Mouse (Mus musculus) adrenal gland, postnatal 14 days (tissue): ENCODE measurements around the gene Acaa1a. TPM values are rescaled to one million over a fixed set of nuclear protein-coding genes. Genes with fewer than 3 reads are reported as not detected.

Experiments
- DNase-seq: peaks from one replicate; pipeline ENCODE4 v3.0.0; 2021; ENCODE audit warnings: mixed read lengths
- long read RNA-seq, 2 experiments: library from polyadenylated mRNA; stranded (forward); transcript quantifications; one replicate each; pipeline ENCODE4 v2.0.0; 2021
- total RNA-seq: library from RNA; stranded (reverse); gene quantifications from 2 replicates; pipeline ENCODE4 v1.2.3, GENCODE M21; 2021

The Acaa1a gene
- total RNA-seq: 106 and 108 TPM in 2 replicates
- long read RNA-seq, experiment 1, transcript Acaa1a-201 (12 exons, 1,762 nt): major isoform, 255 of 314 reads
- long read RNA-seq, experiment 1, partial matches to known transcripts: 40 of 314 reads
- long read RNA-seq, experiment 1, other reads (novel, unspliced or antisense): 19 of 314 reads
- long read RNA-seq, experiment 2, transcript Acaa1a-201 (12 exons, 1,762 nt): major isoform, 154 of 211 reads
- long read RNA-seq, experiment 2, partial matches to known transcripts: 43 of 211 reads
- long read RNA-seq, experiment 2, other reads (novel, unspliced or antisense): 14 of 211 reads

GRCm38 (mm10) chr9:119339558-119340211 lies at the start of gene Acaa1a:
TSS of gene Acaa1a (plus strand) at chr9:119339676.
- DNase-seq: peak; percentile 84

GRCm38 (mm10) chr9:119290791-119291190 lies 48.7 kb upstream of the Acaa1a start:
- DNase-seq: no peak

DNA sequence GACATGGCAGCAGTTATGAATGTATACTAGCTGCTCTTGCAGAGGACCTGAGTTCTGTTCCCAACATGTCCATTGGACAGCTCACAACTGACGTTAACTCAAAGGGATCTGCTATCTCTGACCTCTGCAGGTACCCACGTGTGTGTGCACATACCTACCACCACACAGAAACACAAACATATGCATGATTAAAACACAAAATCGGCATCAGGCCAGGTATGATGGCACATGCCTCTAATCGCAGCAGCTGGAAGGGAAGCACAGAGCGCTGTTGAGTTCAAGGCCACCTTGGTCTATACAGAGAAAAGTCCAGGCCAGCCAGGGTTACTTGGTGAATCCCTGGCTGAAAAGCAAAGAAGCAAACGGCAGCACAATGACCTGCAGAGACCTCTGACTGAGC lies 41.8 kb upstream of the Acaa1a start:
- DNase-seq: no peak

GRCm38 (mm10) chr9:119298563-119298962 lies 40.9 kb upstream of the Acaa1a start:
- no peak for DNase-seq

- no peak for DNase-seq
Measured at GRCm38 (mm10) chr9:119305863-119306262, 33.6 kb upstream of the Acaa1a start.

DNA sequence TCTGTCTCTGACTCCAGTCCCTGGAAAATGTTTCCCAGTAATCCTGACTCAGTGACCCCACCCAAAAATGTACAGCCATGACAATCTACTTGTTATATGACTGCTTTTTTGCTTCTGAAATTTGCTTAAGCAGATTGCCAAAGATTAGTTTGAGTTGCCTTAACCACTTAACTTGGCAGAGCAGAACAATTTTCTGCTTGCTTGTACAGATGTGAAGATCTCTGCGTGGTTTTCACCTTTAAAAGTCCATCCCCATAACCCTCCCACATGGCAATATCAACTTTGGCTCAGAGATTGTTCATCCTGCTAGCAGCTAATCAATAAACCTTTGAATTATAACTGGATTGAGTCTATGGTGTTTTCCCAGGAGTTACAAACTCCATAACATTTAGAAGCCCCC lies 30.4 kb upstream of the Acaa1a start:
- DNase-seq: no peak

GRCm38 (mm10) chr9:119313096-119313495 lies 26.4 kb upstream of the Acaa1a start:
- DNase-seq: no peak

- no peak for DNase-seq
Measured at GRCm38 (mm10) chr9:119318891-119319290, 20.6 kb upstream of the Acaa1a start.

GRCm38 (mm10) chr9:119320446-119320845 lies 19.0 kb upstream of the Acaa1a start:
- no peak for DNase-seq

GRCm38 (mm10) chr9:119320946-119321345 lies 18.5 kb upstream of the Acaa1a start:
- no peak for DNase-seq

GRCm38 (mm10) chr9:119321392-119322229 lies 17.9 kb upstream of the Acaa1a start:
- no peak for DNase-seq

DNA sequence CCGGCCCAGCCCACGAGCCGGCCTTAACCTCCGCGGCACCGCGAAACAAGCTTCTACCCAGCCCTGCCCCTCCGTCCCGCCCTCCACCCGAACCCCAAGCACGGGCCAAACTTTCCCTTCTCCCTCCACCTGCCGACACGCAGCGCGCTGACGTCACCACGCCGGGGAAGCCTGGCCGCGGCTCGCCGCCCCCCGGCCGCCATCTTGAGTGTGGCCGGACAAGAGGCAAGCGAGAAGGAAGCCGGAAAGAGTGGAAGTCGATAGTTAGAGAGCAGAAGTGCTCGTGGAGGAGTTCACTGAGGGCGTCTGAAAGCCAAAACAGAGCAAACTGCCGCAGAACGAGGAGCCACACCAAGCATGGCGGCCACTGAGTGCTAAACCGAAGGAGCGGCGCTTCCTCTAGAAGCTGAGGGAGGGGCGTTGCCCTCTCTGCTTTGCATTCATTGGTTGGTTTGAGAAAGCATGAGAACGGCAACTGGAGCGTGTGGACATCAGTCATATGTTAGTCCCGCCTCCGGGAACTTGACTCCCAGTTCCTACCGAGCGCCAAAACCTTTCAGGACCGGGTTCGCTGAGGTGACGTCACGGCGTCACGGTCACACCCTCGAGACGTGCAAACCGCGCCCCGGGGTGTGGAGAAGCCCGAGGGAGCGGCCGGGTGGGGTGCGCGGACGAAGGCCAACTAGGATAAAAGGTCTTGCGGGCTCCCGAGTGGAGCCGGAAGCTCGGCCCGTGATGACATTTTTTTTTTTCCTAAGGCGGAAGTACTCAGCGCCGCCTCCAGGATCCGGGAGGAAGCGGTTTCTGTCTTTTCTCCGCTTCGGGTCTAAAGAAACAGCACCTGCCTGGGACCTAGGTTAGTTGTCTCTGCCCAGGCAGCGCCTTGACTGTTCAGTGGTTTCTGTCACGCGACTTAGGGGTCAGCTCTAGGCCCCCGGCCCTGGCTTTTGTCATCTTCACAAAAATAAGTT lies 16.9 kb upstream of the Acaa1a start, which contains the start of gene Oxsr1:
Gene Oxsr1, minus strand, starts transcription at position 139 of the 971 bp plus-strand sequence.
- DNase-seq: peak; percentile 99

DNA sequence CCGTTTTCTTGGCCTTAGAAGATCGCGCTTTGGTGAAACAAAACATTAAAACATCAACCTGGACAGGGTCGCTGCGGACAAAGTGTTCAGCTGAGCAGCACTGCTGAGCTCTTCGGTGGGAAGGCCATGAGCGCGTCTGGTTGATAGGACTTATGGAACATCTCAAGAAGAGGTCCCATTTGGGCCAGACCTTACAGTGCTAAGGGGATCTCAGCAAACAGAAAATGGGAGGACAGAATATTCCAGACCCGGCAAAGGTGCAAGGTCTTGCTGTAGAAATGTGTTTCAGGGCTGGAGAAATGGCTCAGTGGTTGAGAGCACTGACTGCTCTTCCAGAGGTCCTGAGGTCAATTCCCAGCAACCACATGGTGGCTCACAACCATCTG lies 16.2 kb upstream of the Acaa1a start:
- no peak for DNase-seq

GRCm38 (mm10) chr9:119324130-119324529 lies 15.3 kb upstream of the Acaa1a start:
- no peak for DNase-seq

DNA sequence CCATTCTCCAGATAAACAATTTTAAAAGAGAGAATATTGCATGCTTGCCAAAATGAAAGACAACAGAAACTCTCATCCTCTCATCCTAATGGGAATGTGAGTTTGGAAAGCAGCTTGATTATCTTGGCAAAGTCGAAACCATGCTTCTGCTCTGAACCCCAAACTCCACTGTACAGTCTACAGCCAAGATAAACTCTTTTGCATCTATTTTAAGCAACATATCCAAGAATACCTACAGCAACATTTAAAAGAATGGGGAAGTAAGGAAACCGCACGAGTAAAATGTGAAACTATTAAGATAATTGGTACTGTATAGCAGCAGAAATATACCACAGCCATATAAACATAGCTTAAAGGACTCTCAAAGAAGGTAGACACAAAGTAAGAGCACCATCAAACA lies 11.0 kb upstream of the Acaa1a start:
- no peak for DNase-seq

DNA sequence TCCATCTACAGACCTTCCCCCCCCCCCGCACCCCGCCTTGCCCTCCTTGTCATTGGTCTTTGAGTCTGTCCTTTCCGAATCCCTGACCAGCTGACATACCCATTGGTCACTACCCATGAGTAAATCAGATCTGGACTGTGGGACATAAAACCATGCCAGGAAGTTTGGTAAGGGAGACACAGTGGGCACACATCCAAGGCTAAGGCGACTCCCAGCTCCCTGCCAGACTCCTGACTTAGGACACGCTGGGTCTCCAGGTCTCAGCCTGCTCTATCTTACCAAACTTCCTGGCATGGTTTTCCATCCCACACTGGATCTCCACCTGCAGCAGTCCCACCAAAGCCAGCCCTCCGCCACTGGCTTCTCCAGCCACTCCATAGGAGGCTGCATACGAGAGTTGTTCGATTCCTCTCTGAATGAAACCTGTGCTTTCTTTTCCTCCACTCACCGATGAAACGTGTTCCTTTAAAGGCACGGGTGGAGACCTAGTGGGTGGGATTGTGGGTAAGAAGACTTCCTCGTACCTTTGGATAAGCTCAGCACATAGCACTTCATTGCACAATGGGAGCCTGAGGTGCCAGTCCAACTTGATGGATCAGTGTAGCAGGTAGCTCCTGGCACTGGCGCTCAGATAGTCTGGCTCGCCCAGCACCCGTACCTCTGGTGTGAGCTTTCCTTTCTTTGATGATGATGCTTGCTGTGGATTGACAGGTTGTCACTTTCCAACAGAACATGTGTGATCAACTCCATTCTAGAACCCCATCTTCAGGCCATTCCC lies 9.1 kb upstream of the Acaa1a start:
- peak; percentile 80 for DNase-seq

DNA sequence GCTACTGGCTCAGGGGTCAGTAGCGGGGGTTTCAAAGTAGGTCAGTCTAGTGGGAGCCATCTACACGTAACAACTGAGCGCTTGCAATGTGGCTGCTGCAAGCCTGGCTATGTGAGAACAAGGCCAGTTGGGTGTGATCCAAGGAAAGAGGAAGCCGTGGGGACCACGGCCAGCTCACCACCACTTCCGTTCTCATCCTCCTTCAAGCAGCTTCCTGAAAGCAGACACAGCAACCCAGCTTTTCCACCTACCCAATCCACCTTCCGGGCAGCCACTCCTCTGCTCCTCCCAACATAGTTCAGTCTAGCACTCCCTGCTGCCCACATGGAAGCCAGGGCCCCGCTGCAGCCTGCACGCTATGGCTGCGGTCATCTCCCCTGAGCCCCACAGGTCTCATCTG lies 5.2 kb upstream of the Acaa1a start:
- peak; percentile 70 for DNase-seq

DNA sequence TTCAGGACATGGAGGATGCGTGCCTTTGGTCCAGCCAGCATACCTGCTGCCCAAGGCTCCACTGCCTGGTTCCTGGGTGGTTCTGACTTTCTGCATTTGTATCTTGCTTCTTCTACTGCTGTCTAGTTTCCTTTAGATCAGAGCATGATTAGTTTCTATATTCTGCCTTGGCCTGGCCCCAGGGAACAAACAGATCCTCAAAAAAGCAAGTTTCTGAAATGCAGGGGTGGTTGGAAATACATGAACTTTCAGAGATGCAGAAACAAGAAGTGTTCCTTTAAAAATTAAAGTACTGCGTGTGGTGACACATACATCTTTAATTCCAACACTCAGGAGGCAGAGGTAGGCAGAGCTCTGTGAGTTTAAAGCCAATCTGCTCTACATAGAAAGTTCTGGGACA lies 4.6 kb upstream of the Acaa1a start:
- DNase-seq: no peak

GRCm38 (mm10) chr9:119335571-119335970 lies 3.9 kb upstream of the Acaa1a start:
- DNase-seq: no peak

DNA sequence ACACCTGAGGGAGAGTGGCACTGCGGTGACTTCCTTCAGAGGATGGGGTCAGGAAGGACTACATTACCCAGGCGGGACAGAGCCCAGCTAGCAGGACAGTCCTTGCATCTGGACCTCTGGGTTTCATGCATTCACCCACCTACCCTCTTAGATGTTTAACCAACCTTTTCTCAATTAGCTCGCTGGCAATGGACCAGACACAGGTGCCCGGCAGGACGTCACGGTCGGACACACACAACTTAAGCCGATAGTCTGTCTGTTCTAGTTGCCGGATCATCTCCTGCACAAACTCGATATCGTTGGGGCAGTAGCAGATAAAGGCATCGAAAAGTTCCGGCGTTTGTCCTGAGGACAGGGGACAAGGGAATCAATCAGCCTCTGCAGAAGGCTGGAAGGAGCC lies 1.6 kb upstream of the Acaa1a start:
- no peak for DNase-seq

DNA sequence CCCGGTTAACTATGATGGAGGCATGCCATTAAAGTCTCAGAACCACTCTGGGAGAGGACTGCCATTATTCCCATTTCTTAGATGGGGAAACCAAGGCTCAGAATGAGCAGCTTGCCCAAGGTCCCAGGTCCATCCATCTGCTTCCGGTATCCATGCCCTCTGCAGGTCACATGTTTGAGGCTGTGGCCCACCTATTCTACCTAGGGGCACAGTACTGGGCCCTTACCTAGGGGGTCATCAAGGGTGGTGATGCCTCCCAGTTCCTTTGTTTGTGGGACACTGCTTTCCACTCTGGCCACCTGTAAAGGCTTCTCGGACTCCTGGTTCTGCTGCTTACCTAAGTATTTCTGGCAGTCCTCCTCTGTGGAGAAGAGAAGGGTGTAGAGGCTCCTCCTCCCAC lies 1.1 kb upstream of the Acaa1a start:
- no peak for DNase-seq
